Mouse (Mus musculus): ENCODE measurements around the gene Bicra. TPM values are rescaled to one million over a fixed set of nuclear protein-coding genes. Genes with fewer than 3 reads are reported as not detected.

Bicra gene
- polyA plus RNA-seq, 1 experiment from 2014 or later = 1.6 TPM

DNA sequence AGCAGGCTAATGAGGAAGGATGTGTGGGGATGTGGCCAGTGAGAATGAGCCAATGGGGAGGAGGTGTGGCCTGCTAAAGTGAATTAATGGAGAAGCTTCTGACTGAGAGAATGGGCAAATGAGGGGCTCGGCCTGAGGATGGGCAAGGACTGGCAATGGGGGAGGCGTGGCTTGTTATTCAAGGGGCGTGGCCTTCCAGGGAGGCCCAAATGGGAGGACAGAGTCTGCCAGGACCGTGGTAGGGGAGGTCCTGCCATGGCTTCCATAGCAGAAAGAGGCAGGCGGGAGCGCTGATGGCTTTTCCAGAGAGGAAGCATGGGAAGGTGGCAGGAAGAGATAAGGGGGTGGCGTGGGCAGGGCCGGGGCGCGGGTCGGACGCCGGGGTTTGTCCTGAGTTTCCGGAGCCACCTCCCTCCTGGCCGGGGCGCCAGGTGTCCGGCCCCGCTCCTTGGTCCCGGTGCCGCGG, 92.7 kb downstream of the Bicra start:
- H3K4me3 ChIP-seq (replicated peaks) = peak overlapping the region; percentile 46
- H3K9ac ChIP-seq = peak overlapping the region; percentile 25; the same call in 1 of the 2 replicates
- H3K27ac ChIP-seq (replicated peaks) = peak overlapping the region; percentile 73
- no peaks in the 10 kb centered on the region for H3K36me3 ChIP-seq (replicated peaks)
- 1% methylated on average over 21 of the region's 21 CpGs for WGBS (ENCODE audit: insufficient replicate concordance)
- H3K4me2 ChIP-seq = peak overlapping the region; percentile 76
- peak; percentile 58 for ATAC-seq (ENCODE audit: insufficient read depth)
- H3K4me1 ChIP-seq (replicated peaks) = peaks cover 61% of the 10 kb centered on the region
- H3K27me3 ChIP-seq = peaks cover 19% of the 10 kb centered on the region; the same call in 1 of the 2 replicates
- H3K9me3 ChIP-seq (replicated peaks) = no peaks in the 10 kb centered on the region; the same call in 1 of the 2 replicates

DNA sequence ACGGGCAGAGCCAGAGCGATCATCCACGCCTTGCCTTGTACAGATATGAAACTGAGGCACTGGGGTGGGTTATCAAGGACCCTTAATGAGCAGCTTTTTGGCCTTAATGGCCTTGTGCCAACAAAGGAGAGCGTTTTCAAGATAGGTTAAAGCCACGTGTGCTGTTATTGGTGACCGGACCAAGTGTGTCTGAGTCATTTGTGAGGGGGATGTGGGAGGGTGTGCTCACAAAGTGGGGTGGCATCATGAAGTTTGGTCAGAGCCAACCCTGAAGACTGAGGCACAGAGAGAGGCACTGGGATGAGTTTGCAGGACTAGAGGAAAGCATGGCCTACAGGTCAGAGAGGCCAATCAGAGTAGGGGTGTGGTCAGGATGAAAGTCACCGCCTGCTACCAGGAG, 93.3 kb downstream of the Bicra start:
- WGBS (ENCODE audit: insufficient replicate concordance) = 22% methylated on average over 7 of the region's 7 CpGs
- peak; percentile 73 for ATAC-seq (ENCODE audit: insufficient read depth)
- Histone ChIP-seq H3K4me1 (replicated peaks) (peaks cover 66% of the 10 kb centered on the region), H3K4me2 (peak overlapping the region; percentile 76), H3K27me3 (peaks cover 20% of the 10 kb centered on the region; the same call in 1 of the 2 replicates), H3K27ac (replicated peaks) (peak overlapping the region; percentile 73), H3K4me3 (replicated peaks) (0 out of 2 replicates have a peak overlapping the region, but pooled peaks have one; percentile 46), H3K36me3 (replicated peaks) (no peaks in the 10 kb centered on the region), H3K9ac (no peak overlapping the region), H3K9me3 (replicated peaks) (no peaks in the 10 kb centered on the region; the same call in 1 of the 2 replicates)

- Histone ChIP-seq H3K4me1 (replicated peaks) (peaks cover 75% of the 10 kb centered on the region), H3K9ac (no peak overlapping the region), H3K9me3 (replicated peaks) (no peaks in the 10 kb centered on the region; the same call in 1 of the 2 replicates), H3K27ac (replicated peaks) (peak overlapping the region; percentile 73; the same call in 1 of the 2 replicates), H3K27me3 (peaks cover 20% of the 10 kb centered on the region; the same call in 1 of the 2 replicates), H3K4me3 (replicated peaks) (no peak overlapping the region), H3K36me3 (replicated peaks) (no peaks in the 10 kb centered on the region), H3K4me2 (no peak overlapping the region)
- 41% methylated on average over 13 of the region's 13 CpGs for WGBS (ENCODE audit: insufficient replicate concordance)
- ATAC-seq (ENCODE audit: insufficient read depth) = no peak
Measured at GRCm38 (mm10) chr7:15953307-15954074, 94.2 kb downstream of the Bicra start.

- 26% methylated on average over 3 of the region's 3 CpGs for WGBS (ENCODE audit: insufficient replicate concordance)
Measured at GRCm38 (mm10) chr7:15952416-15952815, 95.3 kb downstream of the Bicra start.

GRCm38 (mm10) chr7:15950008-15950407, 97.7 kb downstream of the Bicra start:
- ATAC-seq (ENCODE audit: insufficient read depth) = no peak

More at GRCm38 (mm10) chr7:15952416-15952815, 95.3 kb downstream of the Bicra start:
- Histone ChIP-seq H3K36me3 (replicated peaks) (no peaks in the 10 kb centered on the region), H3K4me1 (replicated peaks) (peaks cover 86% of the 10 kb centered on the region), H3K9ac (no peak overlapping the region), H3K27ac (replicated peaks) (peak overlapping the region; percentile 73), H3K9me3 (replicated peaks) (no peaks in the 10 kb centered on the region; the same call in 1 of the 2 replicates), H3K4me2 (peak overlapping the region; percentile 29), H3K27me3 (peaks cover 20% of the 10 kb centered on the region; the same call in 1 of the 2 replicates), H3K4me3 (replicated peaks) (no peak overlapping the region)
- ATAC-seq (ENCODE audit: insufficient read depth) = peak; percentile 77

GRCm38 (mm10) chr7:15949216-15949790, 98.4 kb downstream of the Bicra start:
- no peak overlapping the region for H3K4me3 ChIP-seq (replicated peaks)
- H3K4me1 ChIP-seq (replicated peaks) = peaks cover 91% of the 10 kb centered on the region
- H3K9ac ChIP-seq = no peak overlapping the region
- no peak overlapping the region for H3K27ac ChIP-seq (replicated peaks)
- peaks cover 4% of the 10 kb centered on the region for H3K36me3 ChIP-seq (replicated peaks)
- peak overlapping the region; percentile 81 for H3K4me2 ChIP-seq
- ATAC-seq (ENCODE audit: insufficient read depth) = no peak
- WGBS (ENCODE audit: insufficient replicate concordance) = 38% methylated on average over 7 of the region's 7 CpGs
- H3K27me3 ChIP-seq = peaks cover 9% of the 10 kb centered on the region; the same call in 1 of the 2 replicates
- H3K9me3 ChIP-seq (replicated peaks) = no peaks in the 10 kb centered on the region; the same call in 1 of the 2 replicates

More at GRCm38 (mm10) chr7:15950008-15950407, 97.7 kb downstream of the Bicra start:
- no peaks in the 10 kb centered on the region; the same call in 1 of the 2 replicates for H3K9me3 ChIP-seq (replicated peaks)
- H3K27me3 ChIP-seq = peaks cover 10% of the 10 kb centered on the region; the same call in 1 of the 2 replicates
- no peak overlapping the region for H3K9ac ChIP-seq
- H3K4me3 ChIP-seq (replicated peaks) = no peak overlapping the region
- 78% methylated on average over 15 of the region's 15 CpGs for WGBS (ENCODE audit: insufficient replicate concordance)
- no peaks in the 10 kb centered on the region for H3K36me3 ChIP-seq (replicated peaks)
- H3K27ac ChIP-seq (replicated peaks) = no peak overlapping the region
- H3K4me1 ChIP-seq (replicated peaks) = peaks cover 91% of the 10 kb centered on the region
- H3K4me2 ChIP-seq = no peak overlapping the region

DNA sequence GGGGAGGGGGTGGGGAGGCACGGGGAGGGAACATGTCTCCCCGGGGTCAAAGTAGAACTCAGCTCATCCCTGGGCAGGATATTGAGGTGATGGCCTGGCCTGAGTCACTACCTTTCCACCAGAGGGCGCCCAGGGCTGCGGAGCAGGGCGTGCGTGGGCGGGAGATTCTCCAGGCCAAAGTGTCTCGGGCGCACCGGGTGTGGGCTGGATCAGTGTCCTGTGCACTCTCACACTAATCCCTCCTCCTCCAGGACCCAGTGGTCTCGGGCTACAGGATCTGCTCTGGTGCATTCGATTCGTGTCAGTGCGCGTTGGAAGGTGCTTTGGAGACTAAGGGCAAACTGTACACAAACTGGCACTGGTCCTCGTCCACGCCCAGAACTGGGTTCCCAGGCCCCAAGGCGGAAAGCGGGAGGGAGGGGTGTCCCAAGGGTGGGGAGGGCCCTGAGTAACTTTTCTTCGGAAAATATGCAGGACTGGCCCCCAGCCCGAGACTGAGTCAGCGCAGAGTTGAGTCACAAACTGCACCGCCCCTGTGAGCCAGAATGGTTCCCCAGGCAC, 99.3 kb downstream of the Bicra start:
- Histone ChIP-seq H3K36me3 (replicated peaks) (peaks cover 12% of the 10 kb centered on the region), H3K27me3 (peaks cover 9% of the 10 kb centered on the region; the same call in 1 of the 2 replicates), H3K9ac (peak overlapping the region; percentile 48), H3K4me1 (replicated peaks) (peaks cover 88% of the 10 kb centered on the region), H3K4me2 (peak overlapping the region; percentile 81), H3K27ac (replicated peaks) (peak overlapping the region; percentile 39), H3K9me3 (replicated peaks) (no peaks in the 10 kb centered on the region; the same call in 1 of the 2 replicates), H3K4me3 (replicated peaks) (peak overlapping the region; percentile 49)
- ATAC-seq (ENCODE audit: insufficient read depth) = peak; percentile 65
- 2% methylated on average over 23 of the region's 23 CpGs for WGBS (ENCODE audit: insufficient replicate concordance)

GRCm38 (mm10) chr7:15947653-15948260, 100.0 kb downstream of the Bicra start:
- Histone ChIP-seq H3K27ac (replicated peaks) (peak overlapping the region; percentile 39), H3K4me2 (peak overlapping the region; percentile 81), H3K27me3 (peaks cover 9% of the 10 kb centered on the region; the same call in 1 of the 2 replicates), H3K9me3 (replicated peaks) (no peaks in the 10 kb centered on the region), H3K4me1 (replicated peaks) (peaks cover 86% of the 10 kb centered on the region), H3K36me3 (replicated peaks) (peaks cover 19% of the 10 kb centered on the region), H3K4me3 (replicated peaks) (peak overlapping the region; percentile 49; the same call in 1 of the 2 replicates), H3K9ac (0 out of 2 replicates have a peak overlapping the region, but pooled peaks have one; percentile 48)
- WGBS (ENCODE audit: insufficient replicate concordance) = 21% methylated on average over 4 of the region's 4 CpGs
- ATAC-seq (ENCODE audit: insufficient read depth) = peak; percentile 2

GRCm38 (mm10) chr7:15945721-15946536, 101.8 kb downstream of the Bicra start, which contains the start of gene Nop53:
Gene Nop53, minus strand, starts transcription at chr7:15946074.
- peaks cover 37% of the 10 kb centered on the region for H3K36me3 ChIP-seq (replicated peaks)
- peak within 1 kb of the TSS; percentile 79 for H3K9ac ChIP-seq
- peak within 1 kb of the TSS; percentile 77 for H3K4me2 ChIP-seq
- H3K27me3 ChIP-seq = peaks cover 9% of the 10 kb centered on the region; the same call in 1 of the 2 replicates
- peaks cover 67% of the 10 kb centered on the region for H3K4me1 ChIP-seq (replicated peaks)
- H3K9me3 ChIP-seq (replicated peaks) = no peaks in the 10 kb centered on the region
- H3K4me3 ChIP-seq (replicated peaks) = peak within 1 kb of the TSS; percentile 81
- H3K27ac ChIP-seq (replicated peaks) = peak within 1 kb of the TSS; percentile 95
- WGBS (ENCODE audit: insufficient replicate concordance) = 2% methylated on average over 59 of the region's 59 CpGs
- peak; percentile 86 for ATAC-seq (ENCODE audit: insufficient read depth)
